Mouse (Mus musculus) 416B (cell line): ENCODE measurements at regions not wholly inside any gene's neighbourhood (a gene's known extent, or its start where the extent isn't known, plus 50 kb on each side); places are given as distances from the start of the nearest gene placed in this dataset.

Source experiments
- DNase-seq: peaks from one replicate; pipeline ENCODE4 v3.0.0; 2011; ENCODE audit warnings: low read depth

- DNase-seq = no peak
Observed at GRCm38 (mm10) chr4:64335814-64336213, 289.0 kb upstream of the Tnc start.

- no peak for DNase-seq
Observed at GRCm38 (mm10) chr4:64330213-64330612, 283.4 kb upstream of the Tnc start.

GRCm38 (mm10) chr4:64324391-64324790 lies 277.6 kb upstream of the Tnc start:
- DNase-seq = peak; percentile 13

- no peak for DNase-seq
Observed at GRCm38 (mm10) chr4:64316553-64317347, 269.9 kb upstream of the Tnc start.

GRCm38 (mm10) chr4:64296941-64297340 lies 250.1 kb upstream of the Tnc start:
- no peak for DNase-seq

GRCm38 (mm10) chr4:64282471-64282870 lies 235.7 kb upstream of the Tnc start:
- DNase-seq = no peak

GRCm38 (mm10) chr4:64276980-64277379 lies 230.2 kb upstream of the Tnc start:
- DNase-seq = no peak

- no peak for DNase-seq
Observed at GRCm38 (mm10) chr4:64274291-64274960, 227.6 kb upstream of the Tnc start.

- DNase-seq = no peak
Observed at GRCm38 (mm10) chr4:64269846-64270245, 223.0 kb upstream of the Tnc start.

GRCm38 (mm10) chr4:64269117-64269516 lies 222.3 kb upstream of the Tnc start:
- DNase-seq = no peak

GRCm38 (mm10) chr4:64260473-64260872 lies 213.7 kb upstream of the Tnc start:
- no peak for DNase-seq

- DNase-seq = no peak
Observed at GRCm38 (mm10) chr4:64260188-64260444, 213.3 kb upstream of the Tnc start.

- DNase-seq = no peak
Observed at GRCm38 (mm10) chr4:64259348-64260187, 212.8 kb upstream of the Tnc start.

GRCm38 (mm10) chr4:64255253-64255652 lies 208.4 kb upstream of the Tnc start:
- no peak for DNase-seq

- DNase-seq = no peak
Observed at GRCm38 (mm10) chr4:64250691-64251090, 203.9 kb upstream of the Tnc start.

GRCm38 (mm10) chr4:64238196-64238740 lies 191.5 kb upstream of the Tnc start:
- no peak for DNase-seq

- DNase-seq = no peak
Observed at GRCm38 (mm10) chr4:64235534-64235933, 188.7 kb upstream of the Tnc start.

GRCm38 (mm10) chr4:64232159-64232558 lies 185.3 kb upstream of the Tnc start:
- no peak for DNase-seq

GRCm38 (mm10) chr4:64228341-64228740 lies 181.5 kb upstream of the Tnc start:
- DNase-seq = no peak

- DNase-seq = no peak
Observed at GRCm38 (mm10) chr4:64226635-64227034, 179.8 kb upstream of the Tnc start.

- DNase-seq = no peak
Observed at GRCm38 (mm10) chr4:64224918-64225317, 178.1 kb upstream of the Tnc start.

GRCm38 (mm10) chr4:64219802-64220201 lies 173.0 kb upstream of the Tnc start:
- DNase-seq = no peak
